Mouse (Mus musculus): ENCODE results near the gene Macrod1. TPM values are rescaled to one million over a fixed set of nuclear protein-coding genes. Genes with fewer than 3 reads are reported as not detected.
"Not testable (repeated sequence)": the region's sequence is repeated elsewhere in the genome, so short reads cannot be mapped to it uniquely, and the experiment has no call there.

Macrod1 gene
- total RNA-seq (2021) = 10 to 100 TPM; 22.9 to 23.7 TPM
- long read RNA-seq, partial matches to known transcripts = 2 of 64 reads
- long read RNA-seq, other reads (novel, unspliced or antisense) = 59 of 64 reads

- peak; percentile 72 to 85 for DNase-seq (ENCODE audit: low spot score in 2 of 2)
Observed at GRCm38 (mm10) chr19:7056248-7057087, at the start of gene Macrod1. Gene Macrod1, plus strand, starts transcription at chr19:7056810.

- no peak for DNase-seq (ENCODE audit: low spot score in 2 of 2)
Observed at GRCm38 (mm10) chr19:7006892-7007593, 49.6 kb upstream of the Macrod1 start.

GRCm38 (mm10) chr19:7012426-7012825 lies 44.2 kb upstream of the Macrod1 start:
- no peak for DNase-seq (ENCODE audit: low spot score in 2 of 2)

GRCm38 (mm10) chr19:7013984-7014383 lies 42.6 kb upstream of the Macrod1 start:
- DNase-seq (ENCODE audit: low spot score in 2 of 2) = no peak

GRCm38 (mm10) chr19:7014481-7015135 lies 42.0 kb upstream of the Macrod1 start:
- DNase-seq (ENCODE audit: low spot score in 2 of 2) = no peak

- no peak for DNase-seq (ENCODE audit: low spot score in 2 of 2)
Observed at GRCm38 (mm10) chr19:7017541-7018457, 38.8 kb upstream of the Macrod1 start.

GRCm38 (mm10) chr19:7018546-7018945 lies 38.1 kb upstream of the Macrod1 start:
- DNase-seq (ENCODE audit: low spot score in 2 of 2) = no peak

- no peak for DNase-seq (ENCODE audit: low spot score in 2 of 2)
Observed at GRCm38 (mm10) chr19:7019191-7019590, 37.4 kb upstream of the Macrod1 start, which contains the start of gene Fermt3. Gene Fermt3, minus strand, starts transcription at chr19:7019469.

- no peak for DNase-seq (ENCODE audit: low spot score in 2 of 2)
Observed at GRCm38 (mm10) chr19:7020224-7020641, 36.4 kb upstream of the Macrod1 start.

- DNase-seq (ENCODE audit: low spot score in 2 of 2) = peak in 1 of 2 experiments; percentile 54
Observed at GRCm38 (mm10) chr19:7029531-7029930, 27.1 kb upstream of the Macrod1 start.

- DNase-seq (ENCODE audit: low spot score in 2 of 2) = no peak
Observed at GRCm38 (mm10) chr19:7034006-7034405, 22.6 kb upstream of the Macrod1 start.

- peak; percentile 32 to 58 for DNase-seq (ENCODE audit: low spot score in 2 of 2)
Observed at GRCm38 (mm10) chr19:7039088-7039720, 17.4 kb upstream of the Macrod1 start.

- DNase-seq (ENCODE audit: low spot score in 2 of 2) = peak; percentile 100
Observed at GRCm38 (mm10) chr19:7039841-7040636, 16.6 kb upstream of the Macrod1 start, which contains the start of gene Stip1. Gene Stip1, minus strand, starts transcription at chr19:7039967.

GRCm38 (mm10) chr19:7040637-7041130 lies 15.9 kb upstream of the Macrod1 start:
- no peak for DNase-seq (ENCODE audit: low spot score in 2 of 2)

- no peak for DNase-seq (ENCODE audit: low spot score in 2 of 2)
Observed at GRCm38 (mm10) chr19:7041171-7041570, 15.4 kb upstream of the Macrod1 start.

GRCm38 (mm10) chr19:7044279-7044678 lies 12.3 kb upstream of the Macrod1 start:
- DNase-seq (ENCODE audit: low spot score in 2 of 2) = no peak

GRCm38 (mm10) chr19:7044706-7045105 lies 11.9 kb upstream of the Macrod1 start:
- DNase-seq (ENCODE audit: low spot score in 2 of 2) = no peak

GRCm38 (mm10) chr19:7053382-7053781 lies 3.2 kb upstream of the Macrod1 start:
- not testable (repeated sequence) for DNase-seq (ENCODE audit: low spot score in 2 of 2)

- no peak for DNase-seq (ENCODE audit: low spot score in 2 of 2)
Observed at GRCm38 (mm10) chr19:7054772-7055171, 1.8 kb upstream of the Macrod1 start.

Data from layer of hippocampus, adult 18-20 months (tissue).